Mouse (Mus musculus): ENCODE measurements at regions not wholly inside any gene's neighbourhood (a gene's known extent, or its start where the extent isn't known, plus 50 kb on each side); places are given as distances from the start of the nearest gene placed in this dataset.

- TF ChIP-seq CTCF (conservative IDR thresholded peaks at IDR 0.05; ENCODE audit: low read length) (no peak), NANOG (IDR thresholded peaks at IDR 0.05; ENCODE audit: borderline replicate concordance, low read length) (no peak), POU5F1 (IDR thresholded peaks at IDR 0.05; ENCODE audit: borderline replicate concordance, low read length) (no peak)
Observed at GRCm38 (mm10) chr1:67803292-67803691, 680.5 kb downstream of the Cps1 start.
